Mouse (Mus musculus) heart, postnatal 0 days (tissue): ENCODE data around the gene Fry. TPM values are rescaled to one million over a fixed set of nuclear protein-coding genes. Genes with fewer than 3 reads are reported as not detected.

Experiments used
- ATAC-seq: fragments of 200-750 bp; cut with Nextera tagmentation; 2 replicates; pipeline ENCODE4 v1.8.0; 2017; ENCODE audit warnings: low read depth, moderate number of reproducible peaks, moderate library complexity; ENCODE audit not compliant: insufficient read depth
- DNase-seq: peaks from one replicate; pipeline ENCODE4 v3.0.0-alpha.2; 2016; ENCODE audit warnings: low spot score
- H3K27ac ChIP-seq: fragments of 300-500 bp; sonication (generic); 2 replicates; pipeline ENCODE4 v1.5.1; 2014; ENCODE audit warnings: low read depth, mild to moderate bottlenecking
- H3K27me3 ChIP-seq: fragments of 300-500 bp; sonication (generic); 2 replicates; pipeline ENCODE4 v1.6.1; 2014; ENCODE audit warnings: low read length, mixed read lengths; ENCODE audit not compliant: control insufficient read depth, insufficient read depth
- H3K36me3 ChIP-seq: fragments of 300-500 bp; sonication (generic); replicated peaks from 2 replicates; pipeline ENCODE4 v1.6.1; 2014; ENCODE audit warnings: low read length, mixed read lengths; ENCODE audit not compliant: control insufficient read depth, insufficient read depth
- H3K4me1 ChIP-seq: fragments of 300-500 bp; sonication (generic); 2 replicates; pipeline ENCODE4 v1.6.1; 2014; ENCODE audit warnings: antibody characterized with exemption; ENCODE audit not compliant: control insufficient read depth, insufficient read depth
- H3K4me2 ChIP-seq: fragments of 300-500 bp; sonication (generic); 2 replicates; pipeline ENCODE4 v1.6.1; 2014; ENCODE audit warnings: low read depth, mild to moderate bottlenecking, low read length, moderate library complexity
- H3K4me3 ChIP-seq: fragments of 300-500 bp; sonication (generic); 2 replicates; pipeline ENCODE4 v1.5.1; 2014; ENCODE audit warnings: low read depth, low read length
- H3K9ac ChIP-seq: fragments of 300-500 bp; sonication (generic); replicated peaks from 2 replicates; pipeline ENCODE4 v1.6.1; 2014; ENCODE audit warnings: low read depth, low read length, mixed read lengths
- H3K9me3 ChIP-seq: fragments of 300-500 bp; sonication (generic); replicated peaks from 2 replicates; pipeline ENCODE4 v1.6.1; 2016; ENCODE audit warnings: low read length; ENCODE audit not compliant: control insufficient read depth
- CTCF ChIP-seq: IDR thresholded peaks from 2 replicates; pipeline ENCODE4 v1.5.1; 2016; ENCODE audit warnings: antibody characterized with exemption, control low read depth, low read depth
- EP300 ChIP-seq: IDR thresholded peaks from 2 replicates; pipeline ENCODE4 v1.6.1; 2016; ENCODE audit warnings: antibody characterized with exemption, low read depth
- WGBS: fragments of 180-500 bp; shearing (Covaris S2); extraction: QIAGEN DNeasy Blood & Tissue Kit; methylation state at CpG from one replicate; pipeline ENCODE4 v1.1.7; 2014; 5-methylcytosine and 5-hydroxymethylcytosine counted together
- polyA plus RNA-seq: library from polyadenylated mRNA; unstranded; fragments of >200 nt; fragmentation: Nextera tagmentation; extraction: Ambion mirVana; gene quantifications from 2 replicates; pipeline ENCODE4 v1.2.1, GENCODE M21; 2015
- total RNA-seq: library from RNA; depleted of rRNA; stranded (reverse); fragments of >200 nt; gene quantifications from 2 replicates; pipeline ENCODE4 v1.2.3, GENCODE M21; 2014; ENCODE audit warnings: low replicate concordance

Fry gene
- total and polyA plus RNA-seq, 2 experiments from 2014 or later: 31.8 to 124 TPM

DNA sequence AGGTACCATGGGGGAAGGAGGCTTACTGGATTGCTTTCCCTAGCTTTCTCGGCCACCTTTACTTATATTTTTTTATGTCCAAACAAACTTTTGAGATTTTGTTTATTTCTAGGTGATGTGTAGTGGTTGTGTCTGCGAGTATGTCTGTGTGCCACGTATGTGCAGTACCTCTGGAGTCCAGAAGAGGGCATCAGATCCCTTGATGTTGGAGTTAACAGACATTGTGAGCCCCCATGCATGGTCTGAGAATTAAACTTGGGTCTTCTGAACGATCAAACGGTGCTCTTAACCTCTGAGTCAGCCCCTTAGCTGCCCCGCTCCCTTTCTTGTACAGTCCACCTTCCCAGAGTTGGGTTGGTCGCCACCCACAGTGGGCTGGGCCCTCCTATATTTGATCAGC lies 4.4 kb upstream of the Fry start:
- DNase-seq: no peak
- TF ChIP-seq EP300 (no peak), CTCF (peak; percentile 47)
- Histone ChIP-seq H3K9me3 (0 out of 2 replicates have a peak, but pooled peaks cover 4% of the 10 kb centered on the region), H3K4me2 (no peak overlapping the region), H3K9ac (no peak overlapping the region), H3K4me3 (no peak overlapping the region), H3K4me1 (0 out of 2 replicates have a peak, but pooled peaks cover 8% of the 10 kb centered on the region), H3K36me3 (no peaks in the 10 kb centered on the region), H3K27me3 (no peaks in the 10 kb centered on the region), H3K27ac (no peak overlapping the region)
- 74% methylated on average over 7 of the region's 7 CpGs for WGBS
- no peak for ATAC-seq

DNA sequence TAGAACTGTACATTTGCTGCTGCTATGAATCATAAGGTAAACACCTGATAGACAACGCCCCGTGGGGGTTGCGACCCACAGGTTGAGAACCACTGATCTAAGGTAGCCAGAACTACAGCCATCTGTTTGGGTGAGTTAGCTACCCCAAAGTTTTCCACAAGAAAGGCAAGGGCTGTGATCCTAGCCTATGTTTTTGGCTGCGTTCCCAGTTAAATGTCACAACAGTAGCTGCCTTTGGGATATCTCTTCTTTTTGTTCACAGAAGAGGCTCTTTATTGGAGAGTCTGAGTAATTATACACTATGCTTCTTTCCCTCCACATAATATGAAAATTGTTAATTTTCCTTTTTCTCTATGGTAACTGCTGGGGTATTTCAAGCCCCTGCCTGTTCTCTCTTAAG lies 3.7 kb upstream of the Fry start:
- H3K9ac ChIP-seq: no peak overlapping the region
- H3K36me3 ChIP-seq: no peaks in the 10 kb centered on the region
- DNase-seq (peak; percentile 18), ATAC-seq (no peak)
- H3K4me2 ChIP-seq: no peak overlapping the region
- no peak overlapping the region for H3K27ac ChIP-seq
- H3K4me1 ChIP-seq: 0 out of 2 replicates have a peak, but pooled peaks cover 8% of the 10 kb centered on the region
- WGBS: 75% methylated on average over 4 of the region's 4 CpGs
- no peaks in the 10 kb centered on the region for H3K27me3 ChIP-seq
- H3K9me3 ChIP-seq: 0 out of 2 replicates have a peak, but pooled peaks cover under 1% of the 10 kb centered on the region
- H3K4me3 ChIP-seq: no peak overlapping the region
- TF ChIP-seq EP300 (no peak), CTCF (no peak)

DNA sequence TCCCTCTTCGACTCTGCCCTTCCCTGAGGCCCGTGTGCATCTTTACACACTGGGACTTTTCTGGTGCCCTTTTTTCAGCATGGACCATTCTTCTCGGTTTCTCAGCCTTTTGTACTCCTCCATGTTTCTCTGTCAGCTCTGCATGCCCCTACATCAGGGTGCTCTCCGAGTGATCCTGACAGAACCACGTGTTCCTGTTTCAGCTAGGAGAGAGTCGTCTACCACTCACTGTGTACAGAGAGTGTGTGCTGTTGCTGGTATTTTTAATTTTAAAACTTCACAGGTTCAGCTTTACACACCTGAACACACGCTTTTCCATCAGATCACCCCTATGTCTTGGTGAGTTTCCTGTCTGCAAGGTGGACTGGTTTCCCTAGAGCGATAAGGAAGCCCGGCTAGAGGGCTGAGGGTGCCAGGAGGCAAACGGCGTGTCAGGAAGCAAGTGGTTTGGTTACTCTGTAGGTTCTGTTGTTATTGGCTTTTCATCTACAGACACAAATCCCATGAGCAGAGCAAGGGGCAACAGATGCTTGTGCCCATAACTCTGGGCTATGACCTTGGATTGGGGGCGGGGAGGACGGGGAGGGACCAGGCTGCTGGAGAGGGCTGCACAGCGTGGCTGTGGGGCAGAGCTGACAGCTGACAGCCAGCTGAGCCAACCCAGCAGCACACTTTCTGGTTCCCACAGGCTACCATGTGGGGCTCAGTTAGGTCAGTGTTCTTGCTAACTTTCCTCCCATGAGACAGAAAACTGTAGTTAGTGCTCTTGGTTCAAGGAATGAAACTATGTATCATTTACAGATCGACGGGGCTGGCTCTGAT lies 3.0 kb upstream of the Fry start:
- WGBS: 27% methylated on average over 16 of the region's 16 CpGs
- no peaks in the 10 kb centered on the region for H3K27me3 ChIP-seq
- H3K9ac ChIP-seq: 0 out of 2 replicates have a peak overlapping the region, but pooled peaks have one; percentile 4
- TF ChIP-seq CTCF (no peak), EP300 (no peak)
- DNase-seq (peak; percentile 43), ATAC-seq (peak; percentile 49)
- H3K36me3 ChIP-seq: no peaks in the 10 kb centered on the region
- no peaks in the 10 kb centered on the region for H3K9me3 ChIP-seq
- peak overlapping the region; percentile 69 for H3K27ac ChIP-seq
- 0 out of 2 replicates have a peak, but pooled peaks cover 8% of the 10 kb centered on the region for H3K4me1 ChIP-seq
- 0 out of 2 replicates have a peak overlapping the region, but pooled peaks have one; percentile 7 for H3K4me3 ChIP-seq
- peak overlapping the region; percentile 42 for H3K4me2 ChIP-seq

DNA sequence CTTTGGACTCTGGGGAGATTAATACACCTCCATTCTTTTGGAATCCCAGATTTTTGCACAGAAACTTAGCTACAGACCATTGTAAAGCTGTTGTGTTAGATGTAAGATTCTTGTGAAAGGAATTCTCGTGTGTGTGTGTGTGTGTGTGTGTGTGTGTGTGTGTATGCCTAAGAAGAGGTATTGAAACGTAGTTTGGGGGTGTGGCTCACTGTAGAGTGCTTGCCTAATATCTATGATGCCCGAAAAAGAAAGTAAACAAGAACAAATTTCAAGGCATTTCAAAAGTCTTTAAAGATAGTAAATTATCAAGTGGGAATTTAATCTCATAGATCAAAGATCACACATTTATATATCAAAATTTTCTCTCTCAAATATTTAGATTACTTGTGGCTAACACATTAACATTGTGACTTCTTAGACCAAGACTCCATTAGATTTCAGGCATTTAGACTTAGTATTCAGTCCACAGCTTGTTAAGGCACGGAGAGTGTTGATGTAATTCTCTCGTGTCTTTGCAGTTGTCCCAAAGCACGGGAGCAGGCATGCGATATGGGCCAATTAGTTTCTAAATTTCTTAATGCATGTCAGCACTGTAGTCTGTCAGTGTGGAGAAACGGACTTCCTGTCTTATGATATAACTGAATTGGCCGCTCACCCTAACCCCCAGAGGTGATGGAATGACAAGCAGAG lies 2.1 kb upstream of the Fry start:
- H3K9me3 ChIP-seq: no peaks in the 10 kb centered on the region
- no peak overlapping the region for H3K9ac ChIP-seq
- 54% methylated on average over 9 of the region's 9 CpGs for WGBS
- no peaks in the 10 kb centered on the region for H3K36me3 ChIP-seq
- H3K27ac ChIP-seq: peak overlapping the region; percentile 69
- peak overlapping the region; percentile 42 for H3K4me2 ChIP-seq
- ATAC-seq (no peak), DNase-seq (no peak)
- H3K4me3 ChIP-seq: no peak overlapping the region
- TF ChIP-seq EP300 (no peak), CTCF (no peak)
- H3K4me1 ChIP-seq: 0 out of 2 replicates have a peak, but pooled peaks cover 12% of the 10 kb centered on the region
- H3K27me3 ChIP-seq: no peaks in the 10 kb centered on the region

DNA sequence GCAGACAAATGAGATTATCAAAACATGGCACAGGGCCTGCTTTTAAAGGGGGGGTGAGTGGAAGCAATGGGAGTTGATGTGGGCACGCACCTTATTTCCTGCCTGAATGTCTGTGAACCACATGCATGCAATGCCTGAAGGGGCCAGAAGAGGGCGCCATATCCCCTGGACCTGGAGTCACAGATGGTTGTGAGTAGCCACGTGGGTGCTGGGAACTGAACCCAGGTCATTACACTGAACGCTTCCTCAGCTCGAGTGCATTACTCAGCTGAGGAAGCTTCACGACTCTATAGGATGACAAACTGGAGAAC lies 1.6 kb upstream of the Fry start:
- ATAC-seq (no peak), DNase-seq (no peak)
- H3K4me1 ChIP-seq: 0 out of 2 replicates have a peak, but pooled peaks cover 12% of the 10 kb centered on the region
- H3K4me3 ChIP-seq: no peak overlapping the region
- 82% methylated on average over 6 of the region's 6 CpGs for WGBS
- H3K4me2 ChIP-seq: no peak overlapping the region
- H3K9me3 ChIP-seq: no peaks in the 10 kb centered on the region
- no peaks in the 10 kb centered on the region for H3K36me3 ChIP-seq
- no peak overlapping the region for H3K27ac ChIP-seq
- H3K9ac ChIP-seq: no peak overlapping the region
- H3K27me3 ChIP-seq: no peaks in the 10 kb centered on the region
- TF ChIP-seq CTCF (peak; percentile 27; the same call in 1 of the 2 replicates), EP300 (no peak)
